Mouse (Mus musculus) CH12.LX (cell line): Measurements from ENCODE around the gene Smim23.

Source experiments
- CTCF ChIP-seq, 2 experiments: IDR thresholded peaks in 1 of 2; conservative IDR thresholded peaks in 1 of 2; 2 replicates each; pipeline ENCODE4 v1.5.1; 2011 to 2012; ENCODE audit warnings: low read depth in 2 of 2, low read length in 2 of 2, improper control_type of control experiment in 1 of 2, inconsistent platforms in 1 of 2, mild to moderate bottlenecking in 1 of 2, moderate library complexity in 1 of 2
- EP300 ChIP-seq: IDR thresholded peaks from 2 replicates; pipeline ENCODE4 v1.6.1; 2011; ENCODE audit warnings: low read length, improper control_type of control experiment
- HCFC1 ChIP-seq: IDR thresholded peaks from 2 replicates; pipeline ENCODE4 v1.6.1; 2012; ENCODE audit warnings: low read depth, mild to moderate bottlenecking, inconsistent platforms, low read length, improper control_type of control experiment
- IRF4 ChIP-seq: IDR thresholded peaks from 2 replicates; pipeline ENCODE4 v1.6.1; 2014; ENCODE audit warnings: low read depth, mild to moderate bottlenecking, inconsistent platforms, low read length, improper control_type of control experiment
- KAT2A ChIP-seq: IDR thresholded peaks from 2 replicates; pipeline ENCODE4 v1.6.1; 2012; ENCODE audit warnings: low read length, improper control_type of control experiment, inconsistent platforms; ENCODE audit not compliant: insufficient replicate concordance
- MAFK ChIP-seq: IDR thresholded peaks from 2 replicates; pipeline ENCODE4 v1.6.1; 2011; ENCODE audit warnings: low read length, improper control_type of control experiment; ENCODE audit not compliant: insufficient replicate concordance
- MEF2A ChIP-seq: IDR thresholded peaks from 2 replicates; pipeline ENCODE4 v1.6.1; 2014; ENCODE audit warnings: low read depth, mild to moderate bottlenecking, inconsistent platforms, low read length, improper control_type of control experiment, borderline replicate concordance
- NELFE ChIP-seq: IDR thresholded peaks from 2 replicates; pipeline ENCODE4 v1.6.1; 2011; ENCODE audit warnings: low read depth, low read length, improper control_type of control experiment
- POLR2A ChIP-seq: IDR thresholded peaks from 2 replicates; pipeline ENCODE4 v1.6.1; 2011; ENCODE audit warnings: low read depth, mild to moderate bottlenecking, improper control_type of control experiment, low read length
- TBP ChIP-seq: conservative IDR thresholded peaks from 2 replicates; pipeline ENCODE4 v1.6.1; 2011; ENCODE audit warnings: low read depth, low read length, improper control_type of control experiment
- TCF12 ChIP-seq: IDR thresholded peaks from 2 replicates; pipeline ENCODE4 v1.6.1; 2014; ENCODE audit warnings: low read depth, mild to moderate bottlenecking, inconsistent platforms, low read length, improper control_type of control experiment
- USF2 ChIP-seq: conservative IDR thresholded peaks from 2 replicates; pipeline ENCODE4 v1.6.1; 2011; ENCODE audit warnings: low read depth, low read length, improper control_type of control experiment
- ZC3H11A ChIP-seq: IDR thresholded peaks from 2 replicates; pipeline ENCODE4 v1.6.1; 2012; ENCODE audit warnings: low read depth, mild to moderate bottlenecking, inconsistent platforms, low read length, improper control_type of control experiment

GRCm38 (mm10) chr11:32824505-32824904, at the start of gene Smim23:
- TF ChIP-seq NELFE (no peak), USF2 (no peak), KAT2A (no peak), POLR2A (no peak), EP300 (no peak), MAFK (no peak), ZC3H11A (no peak), CTCF (conservative IDR thresholded peaks at IDR 0.05 in 1 of 2, IDR thresholded peaks at IDR 0.05 in 1 of 2; ENCODE audit: low read depth in 2 of 2, low read length in 2 of 2) (no peak), TBP (no peak), HCFC1 (no peak), TCF12 (no peak), MEF2A (no peak), IRF4 (no peak)
